In the genomic region with DNA sequence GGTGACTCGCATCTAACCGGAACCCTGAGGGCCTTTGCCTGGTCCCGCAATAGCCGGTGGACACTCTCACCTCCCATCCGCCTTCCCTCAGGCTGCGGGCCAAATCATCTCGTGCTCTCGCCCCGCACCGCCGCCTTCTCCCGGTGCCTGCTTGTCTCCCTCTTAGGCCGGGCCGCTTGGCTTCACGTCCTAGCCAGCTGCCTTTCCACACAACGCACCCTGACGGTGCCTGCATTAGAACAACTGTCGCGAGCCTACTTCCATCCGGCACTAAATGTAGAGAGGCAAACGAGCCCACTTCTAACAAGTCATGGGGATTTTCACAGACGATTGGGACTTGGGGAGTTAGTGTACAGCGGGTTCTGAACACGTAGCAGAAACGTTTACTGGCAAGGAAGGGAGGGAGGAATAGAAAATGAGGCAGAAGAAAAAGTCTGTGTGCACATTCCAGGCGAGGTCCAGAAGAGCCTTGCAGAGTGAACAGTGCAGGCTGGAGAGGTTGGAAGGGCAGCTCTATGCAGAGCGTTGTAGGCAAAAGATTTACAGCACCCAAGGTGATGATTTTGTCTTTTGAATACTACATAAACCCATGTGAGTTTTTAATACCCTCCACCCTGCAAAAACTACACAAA, we compare ENCODE assay signal across 8 mouse cellular contexts. TPM values are rescaled to one million over a fixed set of nuclear protein-coding genes. Genes with fewer than 3 reads are reported as not detected.
DNase-seq lines count a peak whose midpoint lies in the region; ATAC-seq and TF ChIP-seq lines count a peak whose summit lies in the region.

No protein-coding gene starts in this region.

- peak overlapping the region; percentile 96 for H3K27ac ChIP-seq in left cerebral cortex, adult 2 months
- peak overlapping the region; percentile 86 for H3K27ac ChIP-seq in cortical plate, adult 2 months (ENCODE audit: insufficient read depth, low read length)
- peak overlapping the region; percentile 76 for H3K27ac ChIP-seq in neural tube, embryonic 12.5 days

- DNase-seq in left cerebral cortex, adult 2 months (ENCODE audit: extremely low spot score in 1 of 2, low spot score in 2 of 2), result no peak
- DNase-seq in left cerebral cortex, adult 9 months (ENCODE audit: low spot score in 2 of 2), result no peak
- peak; percentile 22 for DNase-seq in hindlimb bud, embryonic 11.5 days (ENCODE audit: extremely low spot score, low read depth, low spot score)
- no peak for DNase-seq in thymus, adult 18-20 months
- no peak for DNase-seq in left cerebral cortex, postnatal 14 days (ENCODE audit: low spot score in 2 of 2)
- no peak for DNase-seq in layer of hippocampus, postnatal 10 days (ENCODE audit: low spot score in 2 of 2)

- ATAC-seq in neural tube, embryonic 12.5 days (ENCODE audit: low FRiP score, low read depth), result peak; percentile 77

- intact Hi-C loops in left cerebral cortex, adult 2 months (cut with DNase I), result no loop called here
- intact Hi-C loops in left cerebral cortex, postnatal 14 days (cut with DNase I), result no loop called here

- H3K9ac ChIP-seq in neural tube, embryonic 12.5 days, result peak overlapping the region; percentile 91

- peak overlapping the region; percentile 73 for H3K4me3 ChIP-seq in left cerebral cortex, adult 2 months
- peak overlapping the region; percentile 82 for H3K4me3 ChIP-seq in cortical plate, adult 2 months (ENCODE audit: insufficient read depth, low read length)
- H3K4me3 ChIP-seq in neural tube, embryonic 12.5 days, result peak overlapping the region; percentile 73

- no peaks in the 10 kb centered on the region for H3K27me3 ChIP-seq in neural tube, embryonic 12.5 days (replicated peaks)

- no peak for TF ChIP-seq POLR2A in cortical plate, adult 2 months (IDR thresholded peaks at IDR 0.05; ENCODE audit: extremely low read depth, insufficient read depth, low read length)

- H3K4me2 ChIP-seq in neural tube, embryonic 12.5 days (replicated peaks), result peak overlapping the region; percentile 80

- no peaks in the 10 kb centered on the region; the same call in 1 of the 2 replicates for H3K36me3 ChIP-seq in neural tube, embryonic 12.5 days

- WGBS in neural tube, embryonic 12.5 days, result under 1% methylated on average over 27 of the region's 27 CpGs

- H3K9me3 ChIP-seq in neural tube, embryonic 12.5 days, result no peaks in the 10 kb centered on the region

- H3K4me1 ChIP-seq in cortical plate, adult 2 months (ENCODE audit: control insufficient read depth, insufficient read depth, low read length), result peaks cover 3% of the 10 kb centered on the region; the same call in 1 of the 2 replicates
- H3K4me1 ChIP-seq in neural tube, embryonic 12.5 days, result peaks cover 23% of the 10 kb centered on the region

- no peak for TF ChIP-seq CTCF in left cerebral cortex, adult 2 months (IDR thresholded peaks at IDR 0.05)
- no peak for TF ChIP-seq CTCF in cortical plate, adult 2 months (IDR thresholded peaks at IDR 0.05; ENCODE audit: extremely low read depth, insufficient read depth, low read length)

RNA-seq across cellular contexts. Expression of a gene that starts 0.5 kb away (rescaled TPM):
- total RNA-seq in left cerebral cortex, adult 2 months (2021), result 10 to 100 TPM; 40.0 to 42.4 TPM
- polyA plus RNA-seq in cortical plate, adult 2 months (2012; rRNA removed), result 31.2 and 33.8 TPM in 2 replicates
- 92.4 and 101 TPM in 2 replicates for polyA plus RNA-seq in neural tube, embryonic 12.5 days (2016; fragmentation: Nextera tagmentation; extraction: Ambion mirVana)
- 10 to 100 TPM; 52.3 to 53.6 TPM for total RNA-seq in left cerebral cortex, postnatal 14 days (2021)
- total RNA-seq in layer of hippocampus, postnatal 10 days (2021), result 10 to 100 TPM; 55.6 to 58.3 TPM

RNA-seq across cellular contexts. Expression of a gene that starts 18.0 kb away (rescaled TPM):
- total RNA-seq in left cerebral cortex, adult 2 months (2021), result not detected
- not detected in 2 replicates for polyA plus RNA-seq in cortical plate, adult 2 months (2012; rRNA removed)
- not detected in 2 replicates for polyA plus RNA-seq in neural tube, embryonic 12.5 days (2016; fragmentation: Nextera tagmentation; extraction: Ambion mirVana)
- not detected for total RNA-seq in left cerebral cortex, postnatal 14 days (2021)
- not detected for total RNA-seq in layer of hippocampus, postnatal 10 days (2021)

RNA-seq across cellular contexts. Expression of a gene that starts 38.5 kb away (rescaled TPM):
- under 1 TPM; 0.32 to 0.63 TPM for total RNA-seq in left cerebral cortex, adult 2 months (2021)
- 0.06 and 0.10 TPM in 2 replicates for polyA plus RNA-seq in cortical plate, adult 2 months (2012; rRNA removed)
- polyA plus RNA-seq in neural tube, embryonic 12.5 days (2016; fragmentation: Nextera tagmentation; extraction: Ambion mirVana), result not detected in 2 replicates
- total RNA-seq in left cerebral cortex, postnatal 14 days (2021), result under 1 TPM; 0.19 to 0.33 TPM
- under 1 TPM; 0.18 to 0.27 TPM for total RNA-seq in layer of hippocampus, postnatal 10 days (2021)
